Mouse (Mus musculus): ENCODE results near the gene Tubb4a. TPM values are rescaled to one million over a fixed set of nuclear protein-coding genes. Genes with fewer than 3 reads are reported as not detected.

The Tubb4a gene
- polyA plus RNA-seq, 1 experiment from 2014 or later, result 5.7 TPM

DNA sequence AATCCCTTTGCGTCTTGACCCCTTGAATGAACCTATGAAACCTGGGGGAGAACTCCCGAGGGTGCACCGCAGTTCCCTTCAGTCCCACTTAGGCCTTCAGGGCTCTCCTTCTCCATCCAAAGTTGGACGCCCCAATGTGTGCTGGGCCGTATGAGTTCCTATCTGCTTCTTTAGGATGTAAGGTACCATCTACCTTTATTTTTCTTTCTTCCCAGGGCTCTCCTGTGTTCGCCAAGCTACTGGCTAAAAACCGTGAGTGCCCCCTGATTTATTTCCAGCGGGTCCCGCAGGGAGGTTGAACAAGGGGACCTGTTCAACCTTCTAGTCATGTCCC is 18.4 kb upstream of the Tubb4a start:
- WGBS, result 20% methylated on average over 9 of the region's 9 CpGs
- peak overlapping the region; percentile 75 for H3K4me3 ChIP-seq (ENCODE audit: low read length)
- ATAC-seq (replicated peaks; ENCODE audit: extremely low read depth, insufficient read depth, low FRiP score), result no peak
- peaks cover 10% of the 10 kb centered on the region for H3K4me1 ChIP-seq (ENCODE audit: control insufficient read depth, insufficient read depth, low read length)
- H3K9me3 ChIP-seq (replicated peaks; ENCODE audit: control insufficient read depth, low read length), result no peaks in the 10 kb centered on the region
- peak overlapping the region; percentile 80; the same call in 1 of the 2 replicates for H3K9ac ChIP-seq (ENCODE audit: low read length)
- H3K4me2 ChIP-seq (ENCODE audit: low read depth, low read length), result peak overlapping the region; percentile 97
- H3K27ac ChIP-seq (ENCODE audit: low read length), result no peak overlapping the region
- no peaks in the 10 kb centered on the region for H3K36me3 ChIP-seq (ENCODE audit: control insufficient read depth, insufficient read depth)
- no peaks in the 10 kb centered on the region for H3K27me3 ChIP-seq (ENCODE audit: control insufficient read depth, insufficient read depth, low read length)

GRCm38 (mm10) chr17:57105181-57106034 is 17.8 kb upstream of the Tubb4a start, which contains the start of gene Tnfsf9:
Gene Tnfsf9 (plus strand): TSS chr17:57105325.
- Histone ChIP-seq H3K9me3 (replicated peaks; ENCODE audit: control insufficient read depth, low read length) (no peaks in the 10 kb centered on the region), H3K9ac (ENCODE audit: low read length) (peak within 1 kb of the TSS; percentile 80), H3K4me2 (ENCODE audit: low read depth, low read length) (peak within 1 kb of the TSS; percentile 97), H3K36me3 (ENCODE audit: control insufficient read depth, insufficient read depth) (no peaks in the 10 kb centered on the region), H3K27me3 (ENCODE audit: control insufficient read depth, insufficient read depth, low read length) (no peaks in the 10 kb centered on the region), H3K27ac (ENCODE audit: low read length) (no peak within 1 kb of the TSS), H3K4me1 (ENCODE audit: control insufficient read depth, insufficient read depth, low read length) (peaks cover 10% of the 10 kb centered on the region), H3K4me3 (ENCODE audit: low read length) (peak within 1 kb of the TSS; percentile 75)
- WGBS, result under 1% methylated on average over 55 of the region's 61 CpGs
- peak; percentile 77 for ATAC-seq (replicated peaks; ENCODE audit: extremely low read depth, insufficient read depth, low FRiP score)

- Histone ChIP-seq H3K4me3 (ENCODE audit: low read length) (peak overlapping the region; percentile 75), H3K36me3 (ENCODE audit: control insufficient read depth, insufficient read depth) (no peaks in the 10 kb centered on the region), H3K27me3 (ENCODE audit: control insufficient read depth, insufficient read depth, low read length) (no peaks in the 10 kb centered on the region), H3K9ac (ENCODE audit: low read length) (peak overlapping the region; percentile 47; the same call in 1 of the 2 replicates), H3K27ac (ENCODE audit: low read length) (no peak overlapping the region), H3K9me3 (replicated peaks; ENCODE audit: control insufficient read depth, low read length) (no peaks in the 10 kb centered on the region), H3K4me2 (ENCODE audit: low read depth, low read length) (peak overlapping the region; percentile 97), H3K4me1 (ENCODE audit: control insufficient read depth, insufficient read depth, low read length) (peaks cover 10% of the 10 kb centered on the region)
- 44% methylated on average over 4 of the region's 4 CpGs for WGBS
- ATAC-seq (replicated peaks; ENCODE audit: extremely low read depth, insufficient read depth, low FRiP score), result no peak
Observed at GRCm38 (mm10) chr17:57104496-57104895, 16.9 kb upstream of the Tubb4a start.

- H3K9ac ChIP-seq (ENCODE audit: low read length), result no peak overlapping the region
- H3K36me3 ChIP-seq (ENCODE audit: control insufficient read depth, insufficient read depth), result no peaks in the 10 kb centered on the region
- no peaks in the 10 kb centered on the region for H3K9me3 ChIP-seq (replicated peaks; ENCODE audit: control insufficient read depth, low read length)
- H3K4me3 ChIP-seq (ENCODE audit: low read length), result no peak overlapping the region
- H3K27ac ChIP-seq (ENCODE audit: low read length), result no peak overlapping the region
- H3K27me3 ChIP-seq (ENCODE audit: control insufficient read depth, insufficient read depth, low read length), result no peaks in the 10 kb centered on the region
- H3K4me1 ChIP-seq (ENCODE audit: control insufficient read depth, insufficient read depth, low read length), result peaks cover 10% of the 10 kb centered on the region
- no peak for ATAC-seq (replicated peaks; ENCODE audit: extremely low read depth, insufficient read depth, low FRiP score)
- no peak overlapping the region for H3K4me2 ChIP-seq (ENCODE audit: low read depth, low read length)
- 70% methylated on average over 2 of the region's 2 CpGs for WGBS
Observed at GRCm38 (mm10) chr17:57102276-57102675, 14.7 kb upstream of the Tubb4a start.

DNA sequence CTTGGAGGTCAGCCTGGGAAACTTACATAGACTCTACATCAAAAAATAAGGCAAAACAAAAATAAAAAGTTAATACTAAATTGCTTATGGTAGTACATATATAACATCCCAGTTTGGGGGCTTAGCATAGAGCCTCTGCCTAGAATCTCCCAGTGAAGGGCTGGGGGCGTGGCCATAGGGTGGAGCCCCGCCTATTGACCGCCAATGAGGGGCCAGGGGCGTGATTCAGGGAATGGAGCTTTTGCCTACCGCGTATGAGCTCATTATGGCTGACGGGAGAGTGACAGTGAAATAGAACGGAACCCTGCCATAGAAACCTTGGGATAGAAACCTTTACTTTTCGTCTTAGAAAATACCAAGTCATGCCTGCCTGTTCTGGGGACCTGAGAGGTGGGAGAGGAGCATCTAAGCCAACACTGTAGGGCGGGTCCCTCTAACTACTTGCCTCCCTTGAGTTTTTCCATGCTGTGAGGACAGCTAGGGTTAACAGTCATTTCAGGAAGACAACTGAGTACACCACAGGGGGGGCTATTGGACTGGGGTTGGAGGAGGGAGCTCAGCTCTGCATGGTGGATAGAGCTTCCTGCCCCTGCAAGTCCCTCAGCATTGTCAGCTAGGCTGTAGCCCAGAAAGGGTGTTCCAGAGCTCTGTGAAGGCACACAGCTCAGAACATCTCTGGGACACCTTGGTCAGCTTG is 12.2 kb upstream of the Tubb4a start:
- Histone ChIP-seq H3K27ac (ENCODE audit: low read length) (no peak overlapping the region), H3K4me1 (ENCODE audit: control insufficient read depth, insufficient read depth, low read length) (peaks cover 6% of the 10 kb centered on the region), H3K4me2 (ENCODE audit: low read depth, low read length) (0 out of 2 replicates have a peak overlapping the region, but pooled peaks have one; percentile 4), H3K36me3 (ENCODE audit: control insufficient read depth, insufficient read depth) (no peaks in the 10 kb centered on the region), H3K9me3 (replicated peaks; ENCODE audit: control insufficient read depth, low read length) (no peaks in the 10 kb centered on the region), H3K9ac (ENCODE audit: low read length) (no peak overlapping the region), H3K27me3 (ENCODE audit: control insufficient read depth, insufficient read depth, low read length) (no peaks in the 10 kb centered on the region), H3K4me3 (ENCODE audit: low read length) (no peak overlapping the region)
- no peak for ATAC-seq (replicated peaks; ENCODE audit: extremely low read depth, insufficient read depth, low FRiP score)
- 5% methylated on average over 10 of the region's 10 CpGs for WGBS

- no peak overlapping the region for H3K4me3 ChIP-seq (ENCODE audit: low read length)
- H3K4me1 ChIP-seq (ENCODE audit: control insufficient read depth, insufficient read depth, low read length), result no peaks in the 10 kb centered on the region
- no peaks in the 10 kb centered on the region for H3K27me3 ChIP-seq (ENCODE audit: control insufficient read depth, insufficient read depth, low read length)
- 67% methylated on average over 5 of the region's 5 CpGs for WGBS
- no peaks in the 10 kb centered on the region for H3K36me3 ChIP-seq (ENCODE audit: control insufficient read depth, insufficient read depth)
- H3K27ac ChIP-seq (ENCODE audit: low read length), result no peak overlapping the region
- no peak overlapping the region for H3K9ac ChIP-seq (ENCODE audit: low read length)
- no peak overlapping the region for H3K4me2 ChIP-seq (ENCODE audit: low read depth, low read length)
- no peaks in the 10 kb centered on the region for H3K9me3 ChIP-seq (replicated peaks; ENCODE audit: control insufficient read depth, low read length)
- ATAC-seq (replicated peaks; ENCODE audit: extremely low read depth, insufficient read depth, low FRiP score), result no peak
Observed at GRCm38 (mm10) chr17:57098321-57098720, 10.7 kb upstream of the Tubb4a start.

GRCm38 (mm10) chr17:57096623-57096920 is 9.0 kb upstream of the Tubb4a start:
- no peaks in the 10 kb centered on the region for H3K4me1 ChIP-seq (ENCODE audit: control insufficient read depth, insufficient read depth, low read length)
- peak overlapping the region; percentile 25 for H3K4me3 ChIP-seq (ENCODE audit: low read length)
- H3K4me2 ChIP-seq (ENCODE audit: low read depth, low read length), result peak overlapping the region; percentile 51
- H3K27ac ChIP-seq (ENCODE audit: low read length), result no peak overlapping the region
- ATAC-seq (replicated peaks; ENCODE audit: extremely low read depth, insufficient read depth, low FRiP score), result peak; percentile 70
- H3K27me3 ChIP-seq (ENCODE audit: control insufficient read depth, insufficient read depth, low read length), result no peaks in the 10 kb centered on the region
- H3K9ac ChIP-seq (ENCODE audit: low read length), result no peak overlapping the region
- H3K9me3 ChIP-seq (replicated peaks; ENCODE audit: control insufficient read depth, low read length), result no peaks in the 10 kb centered on the region
- 1% methylated on average over 11 of the region's 11 CpGs for WGBS
- H3K36me3 ChIP-seq (ENCODE audit: control insufficient read depth, insufficient read depth), result no peaks in the 10 kb centered on the region

GRCm38 (mm10) chr17:57095855-57096622 is 8.5 kb upstream of the Tubb4a start:
- H3K4me3 ChIP-seq (ENCODE audit: low read length), result peak overlapping the region; percentile 25
- ATAC-seq (replicated peaks; ENCODE audit: extremely low read depth, insufficient read depth, low FRiP score), result peak; percentile 80
- no peaks in the 10 kb centered on the region for H3K4me1 ChIP-seq (ENCODE audit: control insufficient read depth, insufficient read depth, low read length)
- 2% methylated on average over 18 of the region's 19 CpGs for WGBS
- H3K9ac ChIP-seq (ENCODE audit: low read length), result no peak overlapping the region
- H3K4me2 ChIP-seq (ENCODE audit: low read depth, low read length), result peak overlapping the region; percentile 51
- H3K9me3 ChIP-seq (replicated peaks; ENCODE audit: control insufficient read depth, low read length), result no peaks in the 10 kb centered on the region
- no peaks in the 10 kb centered on the region for H3K36me3 ChIP-seq (ENCODE audit: control insufficient read depth, insufficient read depth)
- H3K27ac ChIP-seq (ENCODE audit: low read length), result no peak overlapping the region
- no peaks in the 10 kb centered on the region for H3K27me3 ChIP-seq (ENCODE audit: control insufficient read depth, insufficient read depth, low read length)

Measured in heart, embryonic 16.5 days (tissue).